Mouse (Mus musculus) testis, postnatal 14 days (tissue): ENCODE measurements around the gene Akr1c18.
"Not testable (repeated sequence)": the region's sequence is repeated elsewhere in the genome, so short reads cannot be mapped to it uniquely, and the experiment has no call there.

Experiments used
- DNase-seq: peaks from one replicate; pipeline ENCODE4 v3.0.0; 2021; ENCODE audit warnings: low spot score

Gene Akr1c18

GRCm38 (mm10) chr13:4150518-4150917 lies at the start of gene Akr1c18:
Akr1c18 (minus strand) TSS chr13:4150654.
- no peak for DNase-seq

GRCm38 (mm10) chr13:4192511-4192910 lies 42.1 kb upstream of the Akr1c18 start:
- DNase-seq, result no peak

GRCm38 (mm10) chr13:4190904-4191303 lies 40.5 kb upstream of the Akr1c18 start, which contains the start of gene Akr1c13:
Akr1c13 (plus strand) TSS chr13:4191150.
- DNase-seq, result no peak

- DNase-seq, result no peak
These were observed 37.7 kb upstream of the Akr1c18 start for GRCm38 (mm10) chr13:4188174-4188573.

- DNase-seq, result not testable (repeated sequence)
These were observed 36.4 kb upstream of the Akr1c18 start for GRCm38 (mm10) chr13:4186641-4187411.

- no peak for DNase-seq
These were observed 32.7 kb upstream of the Akr1c18 start for GRCm38 (mm10) chr13:4183116-4183515.

- not testable (repeated sequence) for DNase-seq
These were observed 30.9 kb upstream of the Akr1c18 start for GRCm38 (mm10) chr13:4181321-4181720.

- no peak for DNase-seq
These were observed 22.5 kb upstream of the Akr1c18 start for GRCm38 (mm10) chr13:4172978-4173377.

GRCm38 (mm10) chr13:4168006-4168405 lies 17.6 kb upstream of the Akr1c18 start:
- no peak for DNase-seq

- DNase-seq, result no peak
These were observed 4.8 kb upstream of the Akr1c18 start for GRCm38 (mm10) chr13:4155286-4155685.

GRCm38 (mm10) chr13:4153593-4153992 lies 3.1 kb upstream of the Akr1c18 start:
- no peak for DNase-seq

- no peak for DNase-seq
These were observed 2.5 kb upstream of the Akr1c18 start for GRCm38 (mm10) chr13:4152908-4153307.

- DNase-seq, result no peak
These were observed 6.2 kb downstream of the Akr1c18 start for GRCm38 (mm10) chr13:4144261-4144660.

- no peak for DNase-seq
These were observed 17.4 kb downstream of the Akr1c18 start for GRCm38 (mm10) chr13:4133070-4133469.

- no peak for DNase-seq
These were observed 18.7 kb downstream of the Akr1c18 start for GRCm38 (mm10) chr13:4131721-4132120.

- no peak for DNase-seq
These were observed 19.1 kb downstream of the Akr1c18 start for GRCm38 (mm10) chr13:4131317-4131716.

- DNase-seq, result no peak
These were observed 21.4 kb downstream of the Akr1c18 start for GRCm38 (mm10) chr13:4129100-4129499.

GRCm38 (mm10) chr13:4125846-4126245 lies 24.6 kb downstream of the Akr1c18 start:
- DNase-seq, result not testable (repeated sequence)

- not testable (repeated sequence) for DNase-seq
These were observed 26.0 kb downstream of the Akr1c18 start for GRCm38 (mm10) chr13:4124471-4124870.

- no peak for DNase-seq
These were observed 27.3 kb downstream of the Akr1c18 start for GRCm38 (mm10) chr13:4123146-4123545.

- DNase-seq, result no peak
These were observed 31.1 kb downstream of the Akr1c18 start for GRCm38 (mm10) chr13:4119181-4119904.

GRCm38 (mm10) chr13:4110281-4111188 lies 39.9 kb downstream of the Akr1c18 start:
- DNase-seq, result peak; percentile 28
